Comparison of ENCODE assay signal across 36 mouse cellular contexts in the genomic region with DNA sequence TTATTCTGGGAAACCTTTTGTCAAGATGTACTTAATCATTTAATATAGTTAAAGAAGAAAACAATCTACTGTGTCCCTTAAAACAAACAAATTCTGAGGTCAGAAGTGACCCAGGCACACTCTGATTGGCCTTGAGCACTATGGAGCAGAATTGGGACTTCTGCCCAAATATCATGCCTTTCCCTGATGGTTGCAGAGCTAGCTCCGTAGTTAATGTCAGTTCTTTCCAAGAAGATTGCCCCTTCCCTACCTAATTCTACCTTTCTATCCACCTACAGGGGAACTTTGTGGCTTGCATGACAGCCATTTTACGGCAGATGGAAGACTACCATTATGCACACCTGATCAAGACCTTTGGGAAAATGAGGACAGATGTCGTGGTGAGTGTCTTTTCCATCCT. TPM values are rescaled to one million over a fixed set of nuclear protein-coding genes. Genes with fewer than 3 reads are reported as not detected.
"Had no signal": no experiment of that assay in that cellular context is flagged by ENCODE, and none has a peak within 500 bp of the region (broad histone marks: within the 10 kb centered on the region; RNA-seq: fewer than 3 reads in every experiment).

No protein-coding gene starts in this region.

- H3K36me3 ChIP-seq: liver, embryonic 12.5 days; liver, embryonic 13.5 days; liver, embryonic 15.5 days; lung, embryonic 15.5 days; midbrain, embryonic 10.5 days; midbrain, embryonic 12.5 days; midbrain, embryonic 13.5 days; midbrain, embryonic 15.5 days; neural tube, embryonic 12.5 days; neural tube, embryonic 13.5 days had no signal

- H3K4me3 ChIP-seq: limb, embryonic 10.5 days; limb, embryonic 12.5 days; limb, embryonic 13.5 days; limb, embryonic 15.5 days; liver, embryonic 12.5 days; liver, embryonic 13.5 days; liver, embryonic 15.5 days; lung, embryonic 15.5 days; megakaryocyte, embryonic 14.5 days; midbrain, embryonic 10.5 days; midbrain, embryonic 12.5 days; midbrain, embryonic 13.5 days; midbrain, embryonic 15.5 days; myocyte; neural tube, embryonic 12.5 days; neural tube, embryonic 13.5 days had no signal

- H3K9me3 ChIP-seq: limb, embryonic 10.5 days; limb, embryonic 12.5 days; limb, embryonic 13.5 days; limb, embryonic 15.5 days; liver, embryonic 12.5 days; liver, embryonic 13.5 days; liver, embryonic 15.5 days; lung, embryonic 15.5 days; midbrain, embryonic 10.5 days; midbrain, embryonic 12.5 days; midbrain, embryonic 13.5 days; midbrain, embryonic 15.5 days; neural tube, embryonic 12.5 days; neural tube, embryonic 13.5 days had no signal

- H3K9ac ChIP-seq: limb, embryonic 12.5 days; limb, embryonic 13.5 days; limb, embryonic 15.5 days; liver, embryonic 12.5 days; liver, embryonic 13.5 days; liver, embryonic 14.5 days; liver, embryonic 15.5 days; liver, postnatal 0 days; lung, embryonic 14.5 days; lung, embryonic 15.5 days; midbrain, embryonic 12.5 days; midbrain, embryonic 13.5 days; midbrain, embryonic 15.5 days; neural tube, embryonic 12.5 days; neural tube, embryonic 13.5 days had no signal

- H3K27me3 ChIP-seq: limb, embryonic 12.5 days; limb, embryonic 13.5 days; limb, embryonic 15.5 days; liver, embryonic 12.5 days; liver, embryonic 13.5 days; liver, embryonic 15.5 days; lung, embryonic 15.5 days; megakaryocyte, embryonic 14.5 days; midbrain, embryonic 12.5 days; midbrain, embryonic 13.5 days; midbrain, embryonic 15.5 days; neural tube, embryonic 12.5 days; neural tube, embryonic 13.5 days had no signal

- ATAC-seq: liver, embryonic 12.5 days; liver, postnatal 0 days; lung, postnatal 0 days; midbrain, embryonic 13.5 days; midbrain, embryonic 15.5 days; midbrain, embryonic 16.5 days had no signal

- H3K4me1 ChIP-seq: limb, embryonic 13.5 days; limb, embryonic 15.5 days; liver, embryonic 12.5 days; liver, embryonic 13.5 days; liver, embryonic 15.5 days; lung, embryonic 15.5 days; megakaryocyte, embryonic 14.5 days; midbrain, embryonic 10.5 days; midbrain, embryonic 12.5 days; midbrain, embryonic 13.5 days; neural tube, embryonic 12.5 days; neural tube, embryonic 13.5 days had no signal

- H3K4me2 ChIP-seq: limb, embryonic 12.5 days; limb, embryonic 13.5 days; limb, embryonic 15.5 days; liver, embryonic 12.5 days; liver, embryonic 13.5 days; liver, embryonic 15.5 days; lung, embryonic 14.5 days; lung, embryonic 15.5 days; midbrain, embryonic 11.5 days; midbrain, embryonic 12.5 days; midbrain, embryonic 13.5 days; midbrain, embryonic 15.5 days; neural tube, embryonic 12.5 days; neural tube, embryonic 13.5 days had no signal

- DNase-seq: left cerebral cortex, postnatal 4 days; liver; liver, embryonic 13.5 days; liver, postnatal 0 days; lung, adult 18-20 months; lung, adult 2 months; lung, embryonic 14.5 days; lung, postnatal 10 days; lung, postnatal 14 days; lung, postnatal 36 days; lung, postnatal 4 days; midbrain, embryonic 14.5 days had no signal

- H3K27ac ChIP-seq: limb, embryonic 10.5 days; limb, embryonic 12.5 days; limb, embryonic 13.5 days; limb, embryonic 15.5 days; liver, embryonic 12.5 days; liver, embryonic 13.5 days; liver, embryonic 14.5 days; liver, embryonic 15.5 days; lung, embryonic 15.5 days; macrophage; midbrain, embryonic 10.5 days; midbrain, embryonic 12.5 days; midbrain, embryonic 13.5 days; midbrain, embryonic 15.5 days; neural tube, embryonic 12.5 days; neural tube, embryonic 13.5 days had no signal

RNA-seq across cellular contexts. Expression of a gene that starts 52.0 kb away (rescaled TPM):
- total RNA-seq: liver, adult 2 months; megakaryocyte progenitor cell, adult 5-6 weeks; megakaryocyte-erythroid progenitor cell, adult 5-6 weeks; monocyte, adult 5-6 weeks had no signal
- polyA plus RNA-seq: liver, adult 2 months; liver, embryonic 14.5 days; macrophage had no signal
